18 mouse cellular contexts compared by ENCODE assay signal in the genomic region with DNA sequence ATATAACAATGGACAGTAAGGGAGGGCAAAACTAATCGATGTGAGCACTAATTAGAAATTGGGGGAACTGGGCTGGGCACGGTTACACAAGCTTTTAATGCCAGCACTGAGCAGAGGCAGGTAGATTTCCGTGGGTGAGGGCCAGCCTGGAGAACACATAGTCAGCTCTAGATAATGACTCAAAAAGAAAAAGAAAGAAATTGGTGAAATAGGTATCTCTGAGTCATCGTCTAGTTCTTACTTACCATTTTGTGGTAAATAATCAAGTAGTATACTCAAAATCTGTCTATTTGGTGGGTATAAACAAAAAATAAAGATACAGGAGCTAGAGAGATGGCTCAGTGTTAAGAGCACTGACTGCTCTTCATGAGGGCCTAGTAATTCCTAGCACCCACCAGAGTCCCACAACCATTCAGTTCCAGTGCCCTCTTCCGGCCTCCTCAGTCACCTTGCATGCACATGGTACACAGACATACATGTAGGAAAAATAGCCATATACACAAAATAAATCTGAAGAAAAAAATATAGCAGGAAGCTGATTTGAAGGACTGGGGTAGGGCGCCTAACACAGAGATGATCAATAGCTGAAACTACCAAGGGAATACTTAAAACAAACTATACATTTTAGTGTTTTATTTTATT. TPM values are rescaled to one million over a fixed set of nuclear protein-coding genes. Genes with fewer than 3 reads are reported as not detected.
"Had no signal": no experiment of that assay in that cellular context is flagged by ENCODE, and none has a peak within 500 bp of the region (broad histone marks: within the 10 kb centered on the region; RNA-seq: fewer than 3 reads in every experiment).

No protein-coding gene starts in this region.

- H3K4me2 ChIP-seq: kidney, embryonic 15.5 days; limb, embryonic 12.5 days; liver, embryonic 13.5 days; midbrain, embryonic 12.5 days; neural tube, embryonic 13.5 days had no signal

- H3K27ac ChIP-seq: kidney, embryonic 15.5 days; limb, embryonic 12.5 days; liver, embryonic 13.5 days; midbrain, embryonic 12.5 days had no signal

- H3K27me3 ChIP-seq: kidney, embryonic 15.5 days; limb, embryonic 12.5 days; liver, embryonic 13.5 days; midbrain, embryonic 12.5 days; neural tube, embryonic 13.5 days had no signal

- H3K9ac ChIP-seq: kidney, embryonic 15.5 days; limb, embryonic 12.5 days; liver, embryonic 13.5 days; midbrain, embryonic 12.5 days; neural tube, embryonic 13.5 days had no signal

- DNase-seq: kidney, postnatal 14 days; layer of hippocampus, adult 9-11 months; layer of hippocampus, postnatal 36 days; liver; liver, embryonic 13.5 days; lung, adult 18-20 months; retina, postnatal 1 day; right cerebral cortex, postnatal 4 days; spleen, adult 18-20 months; thymus, adult 18-20 months; thymus, postnatal 14 days had no signal

- H3K9me3 ChIP-seq: kidney, embryonic 15.5 days; limb, embryonic 12.5 days; liver, embryonic 13.5 days; midbrain, embryonic 12.5 days; neural tube, embryonic 13.5 days had no signal

- H3K4me3 ChIP-seq: kidney, embryonic 15.5 days; limb, embryonic 12.5 days; liver, embryonic 13.5 days; midbrain, embryonic 12.5 days; neural tube, embryonic 13.5 days had no signal

- ATAC-seq: midbrain, embryonic 16.5 days had no signal

RNA-seq across cellular contexts. Expression of gene Cabp7, which starts 58.5 kb away (rescaled TPM):
- total RNA-seq: megakaryocyte-erythroid progenitor cell, adult 5-6 weeks had no signal
- polyA plus RNA-seq: large intestine, adult 2 months; liver, embryonic 13.5 days had no signal
